Mouse (Mus musculus) hindbrain, embryonic 12.5 days (tissue): ENCODE data around the gene Parvb. TPM values are rescaled to one million over a fixed set of nuclear protein-coding genes. Genes with fewer than 3 reads are reported as not detected.
"Not testable (repeated sequence)": the region's sequence is repeated elsewhere in the genome, so short reads cannot be mapped to it uniquely, and the experiment has no call there.

Experiments
- ATAC-seq: fragments of 200-750 bp; cut with Nextera tagmentation; 2 replicates; pipeline ENCODE4 v1.8.0; 2017; ENCODE audit warnings: moderate TSS enrichment; ENCODE audit not compliant: low FRiP score
- H3K27ac ChIP-seq: fragments of 300-500 bp; sonication (generic); 2 replicates; pipeline ENCODE4 v1.5.1; 2016; ENCODE audit warnings: mild to moderate bottlenecking
- H3K27me3 ChIP-seq: fragments of 300-500 bp; sonication (generic); 2 replicates; pipeline ENCODE4 v1.6.1; 2016; ENCODE audit warnings: mild to moderate bottlenecking
- H3K36me3 ChIP-seq: fragments of 300-500 bp; sonication (generic); 2 replicates; pipeline ENCODE4 v1.6.1; 2016; ENCODE audit warnings: mild to moderate bottlenecking
- H3K4me1 ChIP-seq: fragments of 300-500 bp; sonication (generic); 2 replicates; pipeline ENCODE4 v1.6.1; 2016
- H3K4me2 ChIP-seq: fragments of 300-500 bp; sonication (generic); replicated peaks from 2 replicates; pipeline ENCODE4 v1.6.1; 2016; ENCODE audit warnings: mild to moderate bottlenecking
- H3K4me3 ChIP-seq: fragments of 300-500 bp; sonication (generic); 2 replicates; pipeline ENCODE4 v1.5.1; 2016; ENCODE audit warnings: mild to moderate bottlenecking
- H3K9ac ChIP-seq: fragments of 300-500 bp; sonication (generic); 2 replicates; pipeline ENCODE4 v1.6.1; 2016; ENCODE audit warnings: mild to moderate bottlenecking, moderate library complexity
- H3K9me3 ChIP-seq: fragments of 300-500 bp; sonication (generic); replicated peaks from 2 replicates; pipeline ENCODE4 v1.6.1; 2016; ENCODE audit warnings: mild to moderate bottlenecking
- WGBS: fragments of 180-500 bp; shearing (Covaris S2); methylation state at CpG from one replicate; pipeline ENCODE4 v1.1.7; 2016; 5-methylcytosine and 5-hydroxymethylcytosine counted together
- polyA plus RNA-seq: library from polyadenylated mRNA; unstranded; fragments of >200 nt; fragmentation: Nextera tagmentation; extraction: Ambion mirVana; gene quantifications from 2 replicates; pipeline ENCODE4 v1.2.1, GENCODE M21; 2016

Parvb gene
- polyA plus RNA-seq, 1 experiment from 2014 or later: 6.5 TPM

DNA sequence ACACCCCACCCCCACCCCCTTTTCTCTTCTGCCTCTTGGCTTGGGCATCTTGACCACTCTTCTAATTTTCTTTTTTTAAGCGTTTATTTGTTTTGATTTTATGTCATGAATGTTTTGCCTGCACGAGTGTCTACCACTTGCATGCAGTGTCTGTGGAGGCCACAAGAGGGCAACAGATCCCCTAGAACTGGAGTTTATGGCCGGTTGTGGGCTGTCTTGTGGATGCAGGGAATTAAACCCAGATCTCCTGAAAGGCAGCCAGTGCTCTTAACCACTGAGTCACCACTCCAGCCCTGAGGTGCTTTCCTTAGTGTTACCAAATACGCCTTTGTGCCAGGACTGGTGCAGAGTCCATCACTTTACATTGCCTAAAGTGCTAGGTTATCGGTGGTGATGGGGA is 52.2 kb downstream of the Parvb start:
- Histone ChIP-seq H3K4me3 (no peak overlapping the region), H3K36me3 (no peaks in the 10 kb centered on the region), H3K9ac (no peak overlapping the region), H3K27me3 (peaks cover 7% of the 10 kb centered on the region; the same call in 1 of the 2 replicates), H3K27ac (no peak overlapping the region), H3K9me3 (no peaks in the 10 kb centered on the region), H3K4me2 (no peak overlapping the region), H3K4me1 (peaks cover 18% of the 10 kb centered on the region; the same call in 1 of the 2 replicates)
- 63% methylated on average over 5 of the region's 5 CpGs for WGBS
- no peak for ATAC-seq

DNA sequence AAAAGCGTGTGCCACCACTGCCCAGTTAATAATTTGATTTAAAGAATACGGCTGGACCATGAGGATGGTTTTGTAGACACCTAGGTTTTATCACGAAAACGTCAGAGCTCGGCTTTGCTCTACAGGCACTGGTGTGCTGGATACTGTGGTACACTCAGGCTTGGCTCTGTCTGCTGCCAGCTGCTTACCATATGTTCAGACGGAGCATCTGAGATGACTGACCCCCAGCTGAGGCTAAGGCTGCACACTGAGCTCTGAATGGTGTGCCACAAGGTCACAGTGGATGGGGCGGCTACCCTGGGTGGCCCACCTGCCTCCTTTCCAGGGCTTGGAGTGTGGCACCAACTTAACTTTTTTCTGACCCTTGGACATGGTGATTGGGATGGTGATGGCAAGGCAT is 53.6 kb downstream of the Parvb start:
- peaks cover 13% of the 10 kb centered on the region; the same call in 1 of the 2 replicates for H3K4me1 ChIP-seq
- no peaks in the 10 kb centered on the region for H3K36me3 ChIP-seq
- ATAC-seq: no peak
- no peaks in the 10 kb centered on the region for H3K9me3 ChIP-seq
- H3K4me2 ChIP-seq: no peak overlapping the region
- H3K9ac ChIP-seq: no peak overlapping the region
- H3K27me3 ChIP-seq: peaks cover 13% of the 10 kb centered on the region
- WGBS: 73% methylated on average over 7 of the region's 7 CpGs
- H3K4me3 ChIP-seq: no peak overlapping the region
- H3K27ac ChIP-seq: no peak overlapping the region

DNA sequence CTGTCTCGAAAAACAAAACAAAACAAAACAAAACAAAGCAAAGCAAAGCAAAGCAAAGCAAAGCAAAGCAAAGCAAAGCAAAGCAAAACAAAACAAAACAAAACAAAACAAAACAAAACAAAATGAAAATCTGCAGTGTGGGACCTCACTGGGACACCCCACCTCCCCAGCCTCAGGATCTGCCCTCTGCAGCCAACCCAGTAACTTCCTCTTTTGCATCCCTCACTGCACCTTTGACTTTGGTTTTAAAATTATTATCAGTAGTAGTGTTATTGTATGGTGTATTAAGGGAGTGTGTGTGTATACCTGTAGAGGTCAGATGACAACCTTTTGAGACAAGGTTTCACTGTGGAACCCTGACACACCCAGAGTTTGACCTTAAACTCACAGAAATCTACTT is 57.1 kb downstream of the Parvb start:
- peaks cover 12% of the 10 kb centered on the region for H3K4me1 ChIP-seq
- H3K27ac ChIP-seq, H3K9ac ChIP-seq, ATAC-seq, H3K27me3 ChIP-seq, H3K4me2 ChIP-seq, H3K9me3 ChIP-seq, H3K36me3 ChIP-seq, H3K4me3 ChIP-seq: not testable (repeated sequence)
- 80% methylated on average over 1 of the region's 1 CpGs for WGBS

DNA sequence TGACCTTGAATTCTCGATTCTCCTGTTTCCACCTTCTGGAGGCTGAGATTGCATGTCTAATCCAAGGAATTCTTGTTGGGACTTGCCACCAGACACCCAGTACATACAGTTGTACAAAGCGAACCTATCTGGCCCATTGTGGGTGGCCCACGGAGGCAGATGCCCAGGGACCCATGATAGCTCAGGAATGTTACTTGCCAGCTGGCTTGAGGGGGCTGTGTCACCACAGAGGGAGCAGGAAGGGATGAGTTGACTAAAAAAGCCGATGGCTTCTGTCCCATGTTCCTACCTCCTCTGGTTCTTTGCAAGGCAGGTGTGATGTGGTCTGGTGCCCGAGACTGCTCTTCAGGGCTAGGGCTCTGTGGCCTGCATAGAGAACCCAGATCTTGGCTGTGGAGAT is 59.3 kb downstream of the Parvb start:
- no peaks in the 10 kb centered on the region for H3K9me3 ChIP-seq
- no peak overlapping the region for H3K4me3 ChIP-seq
- WGBS: 92% methylated on average over 5 of the region's 5 CpGs
- no peak overlapping the region for H3K9ac ChIP-seq
- peaks cover 17% of the 10 kb centered on the region for H3K4me1 ChIP-seq
- ATAC-seq: no peak
- peaks cover 8% of the 10 kb centered on the region; the same call in 1 of the 2 replicates for H3K27me3 ChIP-seq
- no peak overlapping the region for H3K4me2 ChIP-seq
- H3K27ac ChIP-seq: no peak overlapping the region
- no peaks in the 10 kb centered on the region for H3K36me3 ChIP-seq

DNA sequence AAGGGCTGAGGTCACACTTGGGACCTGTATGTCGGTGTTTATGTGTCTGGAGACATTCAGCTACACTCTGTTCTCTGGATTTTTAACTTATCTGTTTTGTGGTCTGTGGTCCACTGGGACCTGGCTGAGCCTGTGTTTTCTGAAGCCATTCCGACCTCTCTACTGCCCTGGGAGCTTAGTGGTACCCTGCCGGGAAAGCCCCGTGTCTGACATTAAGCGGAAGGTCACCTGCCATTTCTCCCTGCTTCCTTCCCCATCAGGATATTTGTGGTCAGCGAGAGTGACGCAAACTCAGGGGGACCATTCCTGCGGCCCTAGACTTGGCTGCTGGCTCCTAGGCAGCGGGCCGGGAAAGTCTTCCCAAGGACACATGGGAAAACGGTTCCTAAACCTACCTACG is 61.7 kb downstream of the Parvb start:
- peaks cover 29% of the 10 kb centered on the region for H3K4me1 ChIP-seq
- peaks cover 22% of the 10 kb centered on the region for H3K27me3 ChIP-seq
- WGBS: 76% methylated on average over 12 of the region's 12 CpGs
- ATAC-seq: no peak
- no peaks in the 10 kb centered on the region for H3K36me3 ChIP-seq
- no peaks in the 10 kb centered on the region for H3K9me3 ChIP-seq
- H3K4me2 ChIP-seq: no peak overlapping the region
- 0 out of 2 replicates have a peak overlapping the region, but pooled peaks have one; percentile 2 for H3K9ac ChIP-seq
- no peak overlapping the region for H3K4me3 ChIP-seq
- no peak overlapping the region for H3K27ac ChIP-seq

DNA sequence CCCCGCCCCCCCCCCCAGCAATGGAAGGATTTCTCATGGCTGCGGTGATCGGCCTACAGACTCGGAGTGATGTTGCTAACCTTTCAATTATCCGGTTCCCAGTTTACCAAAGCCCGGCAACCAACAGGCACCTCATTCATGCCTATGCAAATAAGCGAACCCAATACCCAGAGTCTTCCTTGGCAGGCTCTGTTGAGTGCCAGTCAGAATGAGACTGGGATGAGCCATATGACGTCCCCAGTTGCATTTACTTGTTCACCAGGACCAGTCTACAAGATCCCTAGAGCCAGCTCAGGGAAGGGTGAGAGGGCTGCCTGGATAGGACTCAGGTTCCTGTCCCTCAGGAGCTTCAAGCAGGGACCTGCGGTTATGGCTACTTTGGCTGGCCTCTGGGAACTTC is 62.5 kb downstream of the Parvb start:
- no peak overlapping the region for H3K4me2 ChIP-seq
- no peak overlapping the region for H3K27ac ChIP-seq
- H3K9ac ChIP-seq: no peak overlapping the region
- no peak overlapping the region for H3K4me3 ChIP-seq
- peaks cover 37% of the 10 kb centered on the region for H3K4me1 ChIP-seq
- no peaks in the 10 kb centered on the region for H3K36me3 ChIP-seq
- peaks cover 22% of the 10 kb centered on the region for H3K27me3 ChIP-seq
- no peak for ATAC-seq
- 50% methylated on average over 9 of the region's 9 CpGs for WGBS
- no peaks in the 10 kb centered on the region for H3K9me3 ChIP-seq

DNA sequence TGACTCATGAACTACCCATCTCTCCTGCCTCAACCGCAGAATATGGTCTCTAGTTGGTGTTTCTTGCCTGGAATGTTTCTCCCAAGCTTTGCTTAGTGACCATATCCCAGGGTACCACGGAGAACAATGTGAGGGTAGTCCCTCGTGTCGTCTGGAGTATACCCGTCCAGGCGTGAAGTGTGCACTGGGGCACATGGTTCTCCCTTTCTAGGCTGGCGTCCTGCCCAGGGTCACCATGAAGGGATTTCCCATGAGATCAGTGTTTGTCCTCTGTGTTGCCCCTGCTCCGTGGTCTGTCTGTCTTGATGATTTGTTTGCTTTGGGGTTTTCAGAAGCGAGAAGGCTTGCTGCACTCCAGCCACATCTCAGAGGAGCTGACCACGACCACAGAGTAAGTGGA is 63.4 kb downstream of the Parvb start:
- peaks cover 18% of the 10 kb centered on the region for H3K27me3 ChIP-seq
- H3K4me2 ChIP-seq: no peak overlapping the region
- no peak for ATAC-seq
- H3K4me3 ChIP-seq: no peak overlapping the region
- no peak overlapping the region for H3K9ac ChIP-seq
- H3K9me3 ChIP-seq: no peaks in the 10 kb centered on the region
- H3K36me3 ChIP-seq: no peaks in the 10 kb centered on the region
- no peak overlapping the region for H3K27ac ChIP-seq
- 78% methylated on average over 10 of the region's 10 CpGs for WGBS
- H3K4me1 ChIP-seq: peaks cover 45% of the 10 kb centered on the region

DNA sequence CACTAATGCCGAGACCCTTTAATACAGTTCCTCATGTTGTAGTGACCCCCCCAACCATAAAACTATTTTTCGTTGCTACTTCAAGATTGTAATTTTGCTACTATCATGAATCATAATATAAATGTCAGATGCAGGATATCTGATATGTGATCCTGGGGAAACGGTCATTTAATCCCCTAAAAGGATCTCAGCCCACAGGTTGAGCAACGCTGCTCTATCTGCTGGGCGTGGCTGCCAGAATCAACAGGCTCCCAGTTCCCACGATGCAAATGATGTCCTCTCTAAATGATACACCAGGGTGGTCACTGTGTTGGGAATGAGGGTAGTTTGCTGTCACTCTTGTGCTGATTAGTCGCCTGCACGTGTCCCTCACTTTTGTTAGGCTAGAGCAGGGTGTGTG is 65.6 kb downstream of the Parvb start:
- no peak for ATAC-seq
- Histone ChIP-seq H3K36me3 (no peaks in the 10 kb centered on the region), H3K27me3 (peaks cover 16% of the 10 kb centered on the region), H3K9ac (no peak overlapping the region), H3K4me3 (no peak overlapping the region), H3K9me3 (no peaks in the 10 kb centered on the region), H3K4me1 (peaks cover 68% of the 10 kb centered on the region), H3K4me2 (no peak overlapping the region), H3K27ac (no peak overlapping the region)
- WGBS: 65% methylated on average over 8 of the region's 8 CpGs

DNA sequence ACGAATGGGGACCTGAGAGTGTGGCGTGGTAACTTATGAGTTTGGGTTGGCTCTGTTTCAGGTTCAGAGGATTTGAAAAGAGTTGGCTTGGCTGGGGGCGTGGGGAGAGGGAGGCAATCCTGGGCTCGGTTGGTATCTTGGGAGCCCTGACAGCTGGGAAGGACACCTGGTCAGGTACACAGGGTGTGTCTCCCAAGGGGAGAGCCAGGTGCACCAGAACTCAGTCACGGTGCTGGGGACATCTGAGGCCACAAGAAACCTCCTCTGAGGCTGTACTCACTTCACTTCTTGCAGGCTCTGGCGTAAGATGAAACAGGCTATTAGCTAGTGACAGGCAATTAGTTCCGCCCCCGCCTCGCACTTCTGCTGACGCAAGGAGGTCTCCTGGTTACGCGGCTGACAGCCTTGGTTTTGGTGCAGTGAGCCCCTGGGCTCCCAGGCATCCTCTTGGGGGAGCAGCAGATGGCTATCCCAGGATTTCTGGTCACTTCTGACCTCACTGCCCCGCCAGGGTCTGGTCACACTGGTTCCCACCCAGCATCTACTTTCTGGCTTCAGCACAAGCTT is 67.0 kb downstream of the Parvb start:
- Histone ChIP-seq H3K27me3 (peaks cover 16% of the 10 kb centered on the region), H3K4me2 (peak overlapping the region; percentile 32), H3K27ac (peak overlapping the region; percentile 87), H3K9me3 (no peaks in the 10 kb centered on the region), H3K9ac (0 out of 2 replicates have a peak overlapping the region, but pooled peaks have one; percentile 40), H3K4me1 (peaks cover 78% of the 10 kb centered on the region), H3K4me3 (no peak overlapping the region), H3K36me3 (no peaks in the 10 kb centered on the region)
- WGBS: 10% methylated on average over 13 of the region's 13 CpGs
- ATAC-seq: peak; percentile 53

DNA sequence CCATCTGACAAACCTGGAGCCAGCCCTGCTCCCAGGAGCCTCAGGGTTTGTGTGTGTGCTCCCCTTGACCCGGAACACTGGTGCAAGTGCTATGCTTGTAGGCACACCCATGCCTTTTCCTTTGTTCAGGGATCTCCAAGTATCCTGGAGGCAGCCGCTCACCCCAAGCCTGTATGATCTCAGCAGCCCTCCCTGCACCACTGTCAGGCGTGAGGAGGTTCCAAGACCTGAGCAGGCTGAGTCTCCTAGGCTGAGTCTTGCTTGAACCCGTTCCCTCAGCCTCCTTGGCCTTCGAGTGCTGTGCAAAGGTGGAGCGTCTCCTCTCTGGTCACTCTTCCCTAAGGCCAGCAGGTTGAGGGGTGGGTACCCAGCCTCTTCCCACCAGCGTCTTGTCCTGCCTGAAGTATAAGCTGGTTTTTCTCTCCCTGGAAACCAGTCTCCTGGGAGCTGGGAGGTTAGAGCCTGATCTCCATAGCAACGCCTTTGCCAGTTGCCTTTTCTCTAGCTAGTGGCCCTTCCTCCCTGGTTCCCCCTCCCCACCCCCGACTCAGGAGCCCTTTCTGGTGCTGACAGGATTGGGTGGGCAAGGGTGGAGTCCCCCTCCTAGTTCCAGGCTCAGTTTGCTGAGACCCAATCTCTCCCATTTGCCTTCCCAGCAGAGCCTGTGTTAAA is 68.0 kb downstream of the Parvb start:
- Histone ChIP-seq H3K4me3 (no peak overlapping the region), H3K9ac (0 out of 2 replicates have a peak overlapping the region, but pooled peaks have one; percentile 40), H3K4me1 (peaks cover 84% of the 10 kb centered on the region), H3K9me3 (no peaks in the 10 kb centered on the region), H3K27ac (peak overlapping the region; percentile 87), H3K27me3 (peaks cover 16% of the 10 kb centered on the region), H3K36me3 (no peaks in the 10 kb centered on the region), H3K4me2 (peak overlapping the region; percentile 32)
- ATAC-seq: peak; percentile 52
- 11% methylated on average over 9 of the region's 9 CpGs for WGBS

DNA sequence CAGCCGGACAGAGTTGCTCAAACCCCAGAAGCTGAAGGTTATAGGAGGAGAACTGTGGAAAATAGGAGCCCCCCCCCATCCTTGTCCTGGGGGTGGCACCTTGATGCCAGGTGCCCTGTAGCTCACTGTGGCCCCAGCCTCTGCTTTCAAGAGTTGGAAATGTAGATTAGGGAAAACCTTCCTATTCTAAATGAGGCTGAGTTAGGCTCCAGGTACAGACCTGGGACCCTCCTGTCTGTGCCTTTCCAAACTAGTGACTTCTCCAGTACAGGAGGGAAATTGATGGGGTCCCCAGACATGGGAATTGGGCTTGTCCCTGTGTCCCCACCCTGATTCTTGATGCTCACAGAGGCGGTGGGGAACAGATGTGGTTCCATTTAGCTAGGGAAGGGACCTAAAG is 68.7 kb downstream of the Parvb start:
- Histone ChIP-seq H3K9ac (no peak overlapping the region), H3K4me1 (peaks cover 89% of the 10 kb centered on the region), H3K9me3 (no peaks in the 10 kb centered on the region), H3K27ac (peak overlapping the region; percentile 87), H3K4me2 (peak overlapping the region; percentile 32; the same call in 1 of the 2 replicates), H3K36me3 (no peaks in the 10 kb centered on the region), H3K4me3 (no peak overlapping the region), H3K27me3 (peaks cover 14% of the 10 kb centered on the region)
- no peak for ATAC-seq
- 42% methylated on average over 2 of the region's 2 CpGs for WGBS

DNA sequence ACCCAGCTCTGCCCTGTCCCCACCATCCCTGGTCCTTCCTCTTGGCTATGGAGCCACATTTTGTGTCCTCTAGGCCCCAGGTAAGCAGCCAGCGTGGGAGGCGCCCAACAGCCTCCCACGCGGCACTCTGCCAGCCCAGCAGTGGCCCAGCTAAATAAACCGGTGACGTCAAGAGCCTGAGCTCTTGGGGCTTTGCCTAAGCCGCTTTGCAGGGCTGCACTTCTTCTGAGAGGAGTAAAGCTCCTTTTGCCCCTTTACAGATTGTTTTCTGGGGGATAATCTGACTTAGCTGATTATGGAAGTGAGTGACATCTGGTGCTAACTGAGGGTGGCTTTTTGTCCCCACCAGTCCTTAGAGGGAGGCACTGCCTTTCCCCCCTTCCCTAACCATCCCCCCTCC is 69.2 kb downstream of the Parvb start:
- WGBS: 11% methylated on average over 7 of the region's 7 CpGs
- 0 out of 2 replicates have a peak overlapping the region, but pooled peaks have one; percentile 11 for H3K4me2 ChIP-seq
- no peaks in the 10 kb centered on the region for H3K36me3 ChIP-seq
- ATAC-seq: no peak
- peak overlapping the region; percentile 87 for H3K27ac ChIP-seq
- H3K4me3 ChIP-seq: no peak overlapping the region
- H3K9ac ChIP-seq: no peak overlapping the region
- peaks cover 14% of the 10 kb centered on the region for H3K27me3 ChIP-seq
- no peaks in the 10 kb centered on the region for H3K9me3 ChIP-seq
- peaks cover 94% of the 10 kb centered on the region for H3K4me1 ChIP-seq
